Mouse (Mus musculus): ENCODE measurements at regions not wholly inside any gene's neighbourhood (a gene's known extent, or its start where the extent isn't known, plus 50 kb on each side); places are given as distances from the start of the nearest gene placed in this dataset.

GRCm38 (mm10) chr9:100097028-100097427 lies 221.1 kb upstream of the Sox14 start:
- no peak for TF ChIP-seq CTCF (conservative IDR thresholded peaks at IDR 0.05)
- Histone ChIP-seq H3K4me3 (no peak overlapping the region), H3K27ac (no peak overlapping the region)
- DNase-seq (ENCODE audit: low spot score in 2 of 2) = no peak

GRCm38 (mm10) chr9:100095559-100095959 lies 219.6 kb upstream of the Sox14 start:
- H3K27ac ChIP-seq = no peak overlapping the region
- no peak overlapping the region for H3K4me3 ChIP-seq
- DNase-seq (ENCODE audit: low spot score in 2 of 2) = no peak
- no peak for TF ChIP-seq CTCF (conservative IDR thresholded peaks at IDR 0.05)

GRCm38 (mm10) chr9:100094956-100095558 lies 219.1 kb upstream of the Sox14 start:
- H3K27ac ChIP-seq = no peak overlapping the region
- no peak overlapping the region for H3K4me3 ChIP-seq
- TF ChIP-seq CTCF (conservative IDR thresholded peaks at IDR 0.05) = no peak
- DNase-seq (ENCODE audit: low spot score in 2 of 2) = no peak

- no peak for DNase-seq (ENCODE audit: low spot score in 2 of 2)
Measured at GRCm38 (mm10) chr9:100071141-100071540, 195.2 kb upstream of the Sox14 start.

GRCm38 (mm10) chr9:100058541-100058940 lies 182.6 kb upstream of the Sox14 start:
- H3K4me3 ChIP-seq = no peak overlapping the region
- no peak for TF ChIP-seq CTCF (conservative IDR thresholded peaks at IDR 0.05)
- H3K27ac ChIP-seq = no peak overlapping the region
- no peak for DNase-seq (ENCODE audit: low spot score in 2 of 2)

More at GRCm38 (mm10) chr9:100071141-100071540, 195.2 kb upstream of the Sox14 start:
- TF ChIP-seq CTCF (conservative IDR thresholded peaks at IDR 0.05) = no peak
- no peak overlapping the region for H3K27ac ChIP-seq
- H3K4me3 ChIP-seq = no peak overlapping the region

GRCm38 (mm10) chr9:100046213-100046807 lies 170.3 kb upstream of the Sox14 start:
- Histone ChIP-seq H3K27ac (no peak overlapping the region), H3K4me3 (no peak overlapping the region)
- DNase-seq (ENCODE audit: low spot score in 2 of 2) = no peak
- TF ChIP-seq CTCF (conservative IDR thresholded peaks at IDR 0.05) = no peak

- H3K27ac ChIP-seq = no peak overlapping the region
- DNase-seq (ENCODE audit: low spot score in 2 of 2) = no peak
- no peak for TF ChIP-seq CTCF (conservative IDR thresholded peaks at IDR 0.05)
- H3K4me3 ChIP-seq = no peak overlapping the region
Measured at GRCm38 (mm10) chr9:100045636-100046035, 169.7 kb upstream of the Sox14 start.

- H3K4me3 ChIP-seq = no peak overlapping the region
- DNase-seq (ENCODE audit: low spot score in 2 of 2) = no peak
- TF ChIP-seq CTCF (conservative IDR thresholded peaks at IDR 0.05) = no peak
Measured at GRCm38 (mm10) chr9:100041776-100042175, 165.8 kb upstream of the Sox14 start.

GRCm38 (mm10) chr9:100023641-100024040 lies 147.7 kb upstream of the Sox14 start:
- no peak for TF ChIP-seq CTCF (conservative IDR thresholded peaks at IDR 0.05)
- Histone ChIP-seq H3K27ac (no peak overlapping the region), H3K4me3 (no peak overlapping the region)
- DNase-seq (ENCODE audit: low spot score in 2 of 2) = no peak

More at GRCm38 (mm10) chr9:100041776-100042175, 165.8 kb upstream of the Sox14 start:
- H3K27ac ChIP-seq = no peak overlapping the region

GRCm38 (mm10) chr9:100022035-100022434 lies 146.1 kb upstream of the Sox14 start:
- TF ChIP-seq CTCF (conservative IDR thresholded peaks at IDR 0.05) = no peak
- no peak overlapping the region for H3K27ac ChIP-seq
- H3K4me3 ChIP-seq = no peak overlapping the region
- DNase-seq (ENCODE audit: low spot score in 2 of 2) = no peak

- no peak for TF ChIP-seq CTCF (conservative IDR thresholded peaks at IDR 0.05)
- Histone ChIP-seq H3K27ac (no peak overlapping the region), H3K4me3 (no peak overlapping the region)
- DNase-seq (ENCODE audit: low spot score in 2 of 2) = no peak
Measured at GRCm38 (mm10) chr9:99995204-99995603, 119.2 kb upstream of the Sox14 start.

GRCm38 (mm10) chr9:99994285-99995144 lies 118.5 kb upstream of the Sox14 start:
- no peak for TF ChIP-seq CTCF (conservative IDR thresholded peaks at IDR 0.05)
- peak; percentile 15 to 21 for DNase-seq (ENCODE audit: low spot score in 2 of 2)
- H3K27ac ChIP-seq = no peak overlapping the region
- H3K4me3 ChIP-seq = no peak overlapping the region; the same call in 1 of the 2 replicates

- Histone ChIP-seq H3K4me3 (no peak overlapping the region), H3K27ac (no peak overlapping the region)
- DNase-seq (ENCODE audit: low spot score in 2 of 2) = no peak
- no peak for TF ChIP-seq CTCF (conservative IDR thresholded peaks at IDR 0.05)
Measured at GRCm38 (mm10) chr9:99987376-99987775, 111.4 kb upstream of the Sox14 start.

All from layer of hippocampus, adult 2 months (tissue).